Mouse (Mus musculus) layer of hippocampus, adult 18-20 months (tissue): ENCODE measurements around the gene Acad8. TPM values are rescaled to one million over a fixed set of nuclear protein-coding genes. Genes with fewer than 3 reads are reported as not detected.

Experiments
- DNase-seq, 2 experiments: peaks; one replicate each; pipeline ENCODE4 v3.0.0; 2022; ENCODE audit warnings: low spot score in 2 of 2
- long read RNA-seq: library from polyadenylated mRNA; stranded (forward); transcript quantifications from one replicate; pipeline ENCODE4 v2.0.0, GENCODE M21; 2021
- total RNA-seq, 2 experiments: library from RNA; stranded (reverse); gene quantifications; 2 replicates each; pipeline ENCODE4 v1.2.3; 2021

Acad8 gene
- 10 to 100 TPM; 41.0 to 41.2 TPM for total RNA-seq
- long read RNA-seq, transcript Acad8-201 (11 exons, 2,859 nt), result major isoform, 41 of 85 reads
- long read RNA-seq, partial matches to known transcripts, result 1 of 85 reads
- long read RNA-seq, other reads (novel, unspliced or antisense), result 43 of 85 reads

- peak; percentile 93 to 98 for DNase-seq
Observed at GRCm38 (mm10) chr9:26999461-27000395, at the start of gene Acad8, which contains the start of gene Thyn1. Gene Acad8 (minus strand): TSS chr9:26999566. Gene Thyn1 (plus strand): TSS chr9:26999710.

GRCm38 (mm10) chr9:27043892-27044291 is 44.5 kb upstream of the Acad8 start:
- DNase-seq, result no peak

GRCm38 (mm10) chr9:27030763-27031100 is 31.4 kb upstream of the Acad8 start:
- no peak for DNase-seq

GRCm38 (mm10) chr9:27029828-27030762 is 30.7 kb upstream of the Acad8 start, which contains the start of the genes Vps26b and Ncapd3:
Gene Vps26b (minus strand): TSS chr9:27030065.
Gene Ncapd3 (plus strand): TSS chr9:27030175.
- peak; percentile 94 to 99 for DNase-seq

- peak; percentile 69 to 78 for DNase-seq
Observed at GRCm38 (mm10) chr9:27029022-27029827, 29.9 kb upstream of the Acad8 start.

- no peak for DNase-seq
Observed at GRCm38 (mm10) chr9:27026708-27027107, 27.3 kb upstream of the Acad8 start.

GRCm38 (mm10) chr9:27023681-27024080 is 24.3 kb upstream of the Acad8 start:
- DNase-seq, result no peak

GRCm38 (mm10) chr9:27018961-27019360 is 19.6 kb upstream of the Acad8 start:
- DNase-seq, result no peak

- DNase-seq, result no peak
Observed at GRCm38 (mm10) chr9:27011572-27011971, 12.2 kb upstream of the Acad8 start.

- DNase-seq, result no peak
Observed at GRCm38 (mm10) chr9:27009231-27009630, 9.9 kb upstream of the Acad8 start.

GRCm38 (mm10) chr9:27006866-27007265 is 7.5 kb upstream of the Acad8 start:
- no peak for DNase-seq

GRCm38 (mm10) chr9:27005933-27006332 is 6.6 kb upstream of the Acad8 start:
- DNase-seq, result peak; percentile 69 to 85

GRCm38 (mm10) chr9:27005231-27005630 is 5.9 kb upstream of the Acad8 start:
- DNase-seq, result peak in 1 of 2 experiments; percentile 67

GRCm38 (mm10) chr9:26998669-26999460 is 501 bp downstream of the Acad8 start:
- DNase-seq, result peak in 1 of 2 experiments; percentile 30

- DNase-seq, result no peak
Observed at GRCm38 (mm10) chr9:26997501-26997900, 1.9 kb downstream of the Acad8 start.

- DNase-seq, result no peak
Observed at GRCm38 (mm10) chr9:26997062-26997461, 2.3 kb downstream of the Acad8 start.

GRCm38 (mm10) chr9:26993900-26994299 is 5.5 kb downstream of the Acad8 start:
- no peak for DNase-seq

- peak in 1 of 2 experiments; percentile 55 for DNase-seq
Observed at GRCm38 (mm10) chr9:26993118-26993517, 6.2 kb downstream of the Acad8 start.

GRCm38 (mm10) chr9:26990181-26990580 is 9.2 kb downstream of the Acad8 start:
- DNase-seq, result no peak
